22 mouse cellular contexts compared by ENCODE assay signal in genomic region chr19:8836327-8836726, GRCm38 (mm10). TPM values are rescaled to one million over a fixed set of nuclear protein-coding genes. Genes with fewer than 3 reads are reported as not detected.
DNase-seq lines count a peak whose midpoint lies in the region; ATAC-seq and TF ChIP-seq lines count a peak whose summit lies in the region.
"Not testable (repeated sequence)": the region's sequence is repeated elsewhere in the genome, so short reads cannot be mapped to it uniquely, and the experiment has no call there.
"Had no signal": no experiment of that assay in that cellular context is flagged by ENCODE, and none has a peak within 500 bp of the region (broad histone marks: within the 10 kb centered on the region; RNA-seq: fewer than 3 reads in every experiment).

No protein-coding gene starts in this region.

- not testable (repeated sequence) for H3K9ac ChIP-seq in embryonic facial prominence, embryonic 15.5 days; forebrain, postnatal 0 days; hindbrain, embryonic 14.5 days; limb, embryonic 13.5 days; midbrain, embryonic 11.5 days (ENCODE audit: low read length); midbrain, postnatal 0 days (replicated peaks; ENCODE audit: low read length, poor library complexity, severe bottlenecking); stomach, embryonic 15.5 days

- peak overlapping the region; percentile 98; the same call in 1 of the 2 replicates for H3K27ac ChIP-seq in embryonic facial prominence, embryonic 15.5 days (replicated peaks)
- peak overlapping the region; percentile 98; the same call in 1 of the 2 replicates for H3K27ac ChIP-seq in forebrain, postnatal 0 days (ENCODE audit: low read depth, low read length)
- peak overlapping the region; percentile 96; the same call in 1 of the 2 replicates for H3K27ac ChIP-seq in hindbrain, embryonic 14.5 days
- H3K27ac ChIP-seq in limb, embryonic 13.5 days = peak overlapping the region; percentile 96; the same call in 1 of the 2 replicates
- H3K27ac ChIP-seq in midbrain, embryonic 11.5 days (ENCODE audit: low read depth, low read length) = not testable (repeated sequence)
- peak overlapping the region; percentile 96 for H3K27ac ChIP-seq in midbrain, postnatal 0 days (ENCODE audit: low read depth, low read length)
- H3K27ac ChIP-seq in stomach, embryonic 15.5 days = 0 out of 2 replicates have a peak overlapping the region, but pooled peaks have one; percentile 98

- not testable (repeated sequence) for DNase-seq in forebrain, postnatal 0 days; hindbrain, embryonic 14.5 days (ENCODE audit: low spot score); midbrain, postnatal 0 days (ENCODE audit: low spot score)
- peak; percentile 86 for DNase-seq in midbrain, embryonic 11.5 days (ENCODE audit: low spot score, missing footprints)

- 97% methylated on average over 10 of the region's 10 CpGs for WGBS in embryonic facial prominence, embryonic 15.5 days
- WGBS in forebrain, postnatal 0 days = 93% methylated on average over 10 of the region's 10 CpGs
- 99% methylated on average over 10 of the region's 10 CpGs for WGBS in hindbrain, embryonic 14.5 days
- WGBS in limb, embryonic 13.5 days = 94% methylated on average over 10 of the region's 10 CpGs
- WGBS in midbrain, embryonic 11.5 days = 96% methylated on average over 10 of the region's 10 CpGs
- whole genome bisulfite sequencing in midbrain, postnatal 0 days = 96% methylated on average over 10 of the region's 10 CpGs
- 96% methylated on average over 10 of the region's 10 CpGs for WGBS in stomach, embryonic 15.5 days

- peaks cover 47% of the 10 kb centered on the region for H3K36me3 ChIP-seq in E14TG2a.4 (ENCODE audit: insufficient read depth, low read length)
- H3K36me3 ChIP-seq in embryonic facial prominence, embryonic 15.5 days = peaks cover 43% of the 10 kb centered on the region
- H3K36me3 ChIP-seq in forebrain, postnatal 0 days (ENCODE audit: insufficient read depth) = peaks cover 30% of the 10 kb centered on the region
- peaks cover 45% of the 10 kb centered on the region for H3K36me3 ChIP-seq in hindbrain, embryonic 14.5 days (replicated peaks; ENCODE audit: control insufficient read depth, insufficient read depth)
- peaks cover 48% of the 10 kb centered on the region for H3K36me3 ChIP-seq in limb, embryonic 13.5 days
- H3K36me3 ChIP-seq in midbrain, embryonic 11.5 days (ENCODE audit: control insufficient read depth, insufficient read depth, low read length) = peaks cover 13% of the 10 kb centered on the region
- H3K36me3 ChIP-seq in midbrain, postnatal 0 days (ENCODE audit: insufficient read depth, low read length) = peaks cover 21% of the 10 kb centered on the region
- H3K36me3 ChIP-seq in stomach, embryonic 15.5 days = peaks cover 30% of the 10 kb centered on the region

- not testable (repeated sequence) for H3K9me3 ChIP-seq in E14TG2a.4 (ENCODE audit: low read length); embryonic facial prominence, embryonic 15.5 days (replicated peaks); forebrain, postnatal 0 days (ENCODE audit: low read length); hindbrain, embryonic 14.5 days (ENCODE audit: control insufficient read depth, low read length); limb, embryonic 13.5 days; midbrain, embryonic 11.5 days (ENCODE audit: control insufficient read depth, low read length); midbrain, postnatal 0 days (ENCODE audit: low read length); stomach, embryonic 15.5 days

- H3K4me2 ChIP-seq in embryonic facial prominence, embryonic 15.5 days (replicated peaks); limb, embryonic 13.5 days (replicated peaks); midbrain, embryonic 11.5 days; stomach, embryonic 15.5 days: not testable (repeated sequence)
- 0 out of 2 replicates have a peak overlapping the region, but pooled peaks have one; percentile 84 for H3K4me2 ChIP-seq in forebrain, postnatal 0 days (ENCODE audit: low read depth)
- peak overlapping the region; percentile 66; the same call in 1 of the 2 replicates for H3K4me2 ChIP-seq in hindbrain, embryonic 14.5 days (replicated peaks)
- peak overlapping the region; percentile 85; the same call in 1 of the 2 replicates for H3K4me2 ChIP-seq in midbrain, postnatal 0 days (ENCODE audit: low read depth, low read length, poor library complexity, severe bottlenecking)

- ATAC-seq in embryonic facial prominence, embryonic 15.5 days (ENCODE audit: insufficient number of reproducible peaks, low FRiP score, low TSS enrichment, low read depth); forebrain, postnatal 0 days; hindbrain, embryonic 14.5 days (ENCODE audit: low FRiP score); limb, embryonic 13.5 days (ENCODE audit: low FRiP score, low read depth); midbrain, embryonic 11.5 days (ENCODE audit: low FRiP score); midbrain, postnatal 0 days (ENCODE audit: low FRiP score); stomach, embryonic 15.5 days (ENCODE audit: insufficient read depth, low FRiP score, low read depth): not testable (repeated sequence)

- H3K4me3 ChIP-seq in E14TG2a.4 (replicated peaks; ENCODE audit: low read length) = peak overlapping the region; percentile 76; the same call in 1 of the 2 replicates
- not testable (repeated sequence) for H3K4me3 ChIP-seq in embryonic facial prominence, embryonic 15.5 days (replicated peaks); forebrain, postnatal 0 days (ENCODE audit: low read depth, low read length); limb, embryonic 13.5 days; midbrain, embryonic 11.5 days (ENCODE audit: low read depth, low read length); midbrain, postnatal 0 days (ENCODE audit: low read depth, low read length); stomach, embryonic 15.5 days (replicated peaks)
- peak overlapping the region; percentile 77; the same call in 1 of the 2 replicates for H3K4me3 ChIP-seq in hindbrain, embryonic 14.5 days (replicated peaks; ENCODE audit: low read length)

- not testable (repeated sequence) for TF ChIP-seq CTCF in E14TG2a.4 (conservative IDR thresholded peaks at IDR 0.05; ENCODE audit: low read length); forebrain, postnatal 0 days (IDR thresholded peaks at IDR 0.05; ENCODE audit: low read depth); midbrain, postnatal 0 days (IDR thresholded peaks at IDR 0.05)

- not testable (repeated sequence) for H3K27me3 ChIP-seq in E14TG2a.4 (ENCODE audit: insufficient read depth, low read length); embryonic facial prominence, embryonic 15.5 days; forebrain, postnatal 0 days (ENCODE audit: insufficient read depth, low read length); hindbrain, embryonic 14.5 days (ENCODE audit: control insufficient read depth, insufficient read depth, low read length); limb, embryonic 13.5 days; midbrain, embryonic 11.5 days (ENCODE audit: control insufficient read depth, insufficient read depth, low read length); midbrain, postnatal 0 days (ENCODE audit: insufficient read depth, low read length); stomach, embryonic 15.5 days (replicated peaks)

- peaks cover 56% of the 10 kb centered on the region for H3K4me1 ChIP-seq in E14TG2a.4 (replicated peaks; ENCODE audit: low read depth, low read length)
- H3K4me1 ChIP-seq in embryonic facial prominence, embryonic 15.5 days = peaks cover 32% of the 10 kb centered on the region
- H3K4me1 ChIP-seq in forebrain, postnatal 0 days (ENCODE audit: insufficient read depth); midbrain, postnatal 0 days (ENCODE audit: insufficient read depth, low read length): not testable (repeated sequence)
- H3K4me1 ChIP-seq in hindbrain, embryonic 14.5 days (replicated peaks; ENCODE audit: control insufficient read depth, insufficient read depth, low read length) = peaks cover 13% of the 10 kb centered on the region
- peaks cover 32% of the 10 kb centered on the region for H3K4me1 ChIP-seq in limb, embryonic 13.5 days
- H3K4me1 ChIP-seq in midbrain, embryonic 11.5 days (ENCODE audit: control insufficient read depth, insufficient read depth, low read length) = peaks cover 27% of the 10 kb centered on the region
- peaks cover 20% of the 10 kb centered on the region for H3K4me1 ChIP-seq in stomach, embryonic 15.5 days

RNA-seq across cellular contexts. Expression of gene Bscl2, which starts 0.9 kb away (rescaled TPM):
- polyA plus RNA-seq in embryonic facial prominence, embryonic 15.5 days (2015; fragmentation: Nextera tagmentation; extraction: Ambion mirVana) = 68.8 and 78.0 TPM in 2 replicates
- 81.5 and 91.5 TPM in 2 replicates for total RNA-seq in forebrain, postnatal 0 days (2014; rRNA removed)
- polyA plus RNA-seq in forebrain, postnatal 0 days (2015; fragmentation: Nextera tagmentation; extraction: Ambion mirVana) = 78.9 and 88.9 TPM in 2 replicates
- polyA plus RNA-seq in hindbrain, embryonic 14.5 days (2014; fragmentation: Nextera tagmentation; extraction: Ambion mirVana) = 79.9 and 89.2 TPM in 2 replicates
- 45.2 and 49.3 TPM in 2 replicates for polyA plus RNA-seq in limb, embryonic 13.5 days (2015; fragmentation: Nextera tagmentation; extraction: Ambion mirVana)
- polyA plus RNA-seq in midbrain, embryonic 11.5 days (2014; fragmentation: Nextera tagmentation; extraction: Ambion mirVana) = 50.6 and 52.7 TPM in 2 replicates
- total RNA-seq in midbrain, postnatal 0 days (2014; rRNA removed) = 112 and 121 TPM in 2 replicates
- polyA plus RNA-seq in midbrain, postnatal 0 days (2015; fragmentation: Nextera tagmentation; extraction: Ambion mirVana) = 101 and 108 TPM in 2 replicates
- polyA plus RNA-seq in stomach, embryonic 15.5 days (2015; fragmentation: Nextera tagmentation; extraction: Ambion mirVana) = 49.7 and 53.4 TPM in 2 replicates

RNA-seq across cellular contexts. Expression of gene Gng3, which starts 2.7 kb away (rescaled TPM):
- 5.1 and 7.5 TPM in 2 replicates for polyA plus RNA-seq in embryonic facial prominence, embryonic 15.5 days (2015; fragmentation: Nextera tagmentation; extraction: Ambion mirVana)
- 68.0 and 78.5 TPM in 2 replicates for total RNA-seq in forebrain, postnatal 0 days (2014; rRNA removed)
- 594 and 622 TPM in 2 replicates for polyA plus RNA-seq in forebrain, postnatal 0 days (2015; fragmentation: Nextera tagmentation; extraction: Ambion mirVana)
- polyA plus RNA-seq in hindbrain, embryonic 14.5 days (2014; fragmentation: Nextera tagmentation; extraction: Ambion mirVana) = 508 and 520 TPM in 2 replicates
- 8.7 and 8.8 TPM in 2 replicates for polyA plus RNA-seq in limb, embryonic 13.5 days (2015; fragmentation: Nextera tagmentation; extraction: Ambion mirVana)
- polyA plus RNA-seq in midbrain, embryonic 11.5 days (2014; fragmentation: Nextera tagmentation; extraction: Ambion mirVana) = 128 and 133 TPM in 2 replicates
- 103 and 119 TPM in 2 replicates for total RNA-seq in midbrain, postnatal 0 days (2014; rRNA removed)
- polyA plus RNA-seq in midbrain, postnatal 0 days (2015; fragmentation: Nextera tagmentation; extraction: Ambion mirVana) = 746 and 809 TPM in 2 replicates
- 11.2 and 14.7 TPM in 2 replicates for polyA plus RNA-seq in stomach, embryonic 15.5 days (2015; fragmentation: Nextera tagmentation; extraction: Ambion mirVana)
- total RNA-seq: gastrocnemius, adult 8-10 months; hematopoietic stem cell, adult 5-6 weeks; liver, adult 2 months; monocyte, adult 5-6 weeks had no signal

RNA-seq across cellular contexts. Expression of gene AC129217.1, which starts 6.8 kb away (rescaled TPM):
- not detected in 2 replicates for polyA plus RNA-seq in embryonic facial prominence, embryonic 15.5 days (2015; fragmentation: Nextera tagmentation; extraction: Ambion mirVana)
- total RNA-seq in forebrain, postnatal 0 days (2014; rRNA removed) = not detected in 2 replicates
- polyA plus RNA-seq in forebrain, postnatal 0 days (2015; fragmentation: Nextera tagmentation; extraction: Ambion mirVana) = not detected in 2 replicates
- polyA plus RNA-seq in hindbrain, embryonic 14.5 days (2014; fragmentation: Nextera tagmentation; extraction: Ambion mirVana) = not detected in 2 replicates
- polyA plus RNA-seq in limb, embryonic 13.5 days (2015; fragmentation: Nextera tagmentation; extraction: Ambion mirVana) = not detected in 2 replicates
- not detected in 2 replicates for polyA plus RNA-seq in midbrain, embryonic 11.5 days (2014; fragmentation: Nextera tagmentation; extraction: Ambion mirVana)
- 5.6 and 12.7 TPM in 2 replicates for total RNA-seq in midbrain, postnatal 0 days (2014; rRNA removed)
- polyA plus RNA-seq in midbrain, postnatal 0 days (2015; fragmentation: Nextera tagmentation; extraction: Ambion mirVana) = not detected in 2 replicates
- polyA plus RNA-seq in stomach, embryonic 15.5 days (2015; fragmentation: Nextera tagmentation; extraction: Ambion mirVana) = not detected in 2 replicates
- total RNA-seq: adrenal gland, postnatal 25 days; hematopoietic stem cell, adult 5-6 weeks; left cerebral cortex, postnatal 36 days; megakaryocyte progenitor cell, adult 5-6 weeks had no signal
- polyA plus RNA-seq: brain, embryonic 14.5 days; embryonic facial prominence, embryonic 14.5 days; frontal cortex, adult 2 months; heart, embryonic 10.5 days; heart, postnatal 0 days; kidney, postnatal 0 days; liver, adult 2 months; spleen, adult 2 months had no signal

RNA-seq across cellular contexts. Expression of gene Lrrn4cl, which starts 14.2 kb away (rescaled TPM):
- 2.0 and 3.5 TPM in 2 replicates for polyA plus RNA-seq in embryonic facial prominence, embryonic 15.5 days (2015; fragmentation: Nextera tagmentation; extraction: Ambion mirVana)
- 1.5 and 2.6 TPM in 2 replicates for total RNA-seq in forebrain, postnatal 0 days (2014; rRNA removed)
- polyA plus RNA-seq in forebrain, postnatal 0 days (2015; fragmentation: Nextera tagmentation; extraction: Ambion mirVana) = 0.58 and 0.88 TPM in 2 replicates
- polyA plus RNA-seq in hindbrain, embryonic 14.5 days (2014; fragmentation: Nextera tagmentation; extraction: Ambion mirVana) = 0.82 and 1.1 TPM in 2 replicates
- 0.75 and 0.93 TPM in 2 replicates for polyA plus RNA-seq in limb, embryonic 13.5 days (2015; fragmentation: Nextera tagmentation; extraction: Ambion mirVana)
- 0.18 and 0.30 TPM in 2 replicates for polyA plus RNA-seq in midbrain, embryonic 11.5 days (2014; fragmentation: Nextera tagmentation; extraction: Ambion mirVana)
- total RNA-seq in midbrain, postnatal 0 days (2014; rRNA removed) = 2.7 and 3.5 TPM in 2 replicates
- polyA plus RNA-seq in midbrain, postnatal 0 days (2015; fragmentation: Nextera tagmentation; extraction: Ambion mirVana) = 2.0 and 2.1 TPM in 2 replicates
- 1.6 and 1.8 TPM in 2 replicates for polyA plus RNA-seq in stomach, embryonic 15.5 days (2015; fragmentation: Nextera tagmentation; extraction: Ambion mirVana)
- total RNA-seq: hematopoietic stem cell, adult 5-6 weeks; megakaryocyte progenitor cell, adult 5-6 weeks had no signal

RNA-seq across cellular contexts. Expression of gene Hnrnpul2, which starts 16.5 kb away (rescaled TPM):
- 6.0 and 7.1 TPM in 2 replicates for polyA plus RNA-seq in embryonic facial prominence, embryonic 15.5 days (2015; fragmentation: Nextera tagmentation; extraction: Ambion mirVana)
- total RNA-seq in forebrain, postnatal 0 days (2014; rRNA removed) = 28.2 and 38.3 TPM in 2 replicates
- polyA plus RNA-seq in forebrain, postnatal 0 days (2015; fragmentation: Nextera tagmentation; extraction: Ambion mirVana) = 3.9 and 5.3 TPM in 2 replicates
- polyA plus RNA-seq in hindbrain, embryonic 14.5 days (2014; fragmentation: Nextera tagmentation; extraction: Ambion mirVana) = 8.0 and 8.4 TPM in 2 replicates
- 5.9 and 6.3 TPM in 2 replicates for polyA plus RNA-seq in limb, embryonic 13.5 days (2015; fragmentation: Nextera tagmentation; extraction: Ambion mirVana)
- 6.1 and 6.2 TPM in 2 replicates for polyA plus RNA-seq in midbrain, embryonic 11.5 days (2014; fragmentation: Nextera tagmentation; extraction: Ambion mirVana)
- 25.9 and 36.2 TPM in 2 replicates for total RNA-seq in midbrain, postnatal 0 days (2014; rRNA removed)
- polyA plus RNA-seq in midbrain, postnatal 0 days (2015; fragmentation: Nextera tagmentation; extraction: Ambion mirVana) = 4.6 and 5.5 TPM in 2 replicates
- polyA plus RNA-seq in stomach, embryonic 15.5 days (2015; fragmentation: Nextera tagmentation; extraction: Ambion mirVana) = 5.9 and 6.6 TPM in 2 replicates
